Mouse (Mus musculus): ENCODE data around the gene Ints6.

Ints6 gene

GRCm38 (mm10) chr14:62761036-62761881 lies at the start of gene Ints6:
Gene Ints6 (minus strand): TSS chr14:62761169.
- in situ Hi-C loops (cut with MboI; ENCODE audit: unreplicated experiment in 2 of 2): loop anchor here in 1 of 2 experiments (5.0 kb wide), 2 partner anchors 76 to 1079 kb away; partner anchors contain the start of gene Wdfy2

- in situ Hi-C loops (cut with MboI; ENCODE audit: unreplicated experiment in 2 of 2): loop anchor here in 1 of 2 experiments (25.0 kb wide), 1 partner anchor 297 kb away; no protein-coding TSS in a partner anchor
Observed at GRCm38 (mm10) chr14:62808661-62809523, 47.9 kb upstream of the Ints6 start.

DNA sequence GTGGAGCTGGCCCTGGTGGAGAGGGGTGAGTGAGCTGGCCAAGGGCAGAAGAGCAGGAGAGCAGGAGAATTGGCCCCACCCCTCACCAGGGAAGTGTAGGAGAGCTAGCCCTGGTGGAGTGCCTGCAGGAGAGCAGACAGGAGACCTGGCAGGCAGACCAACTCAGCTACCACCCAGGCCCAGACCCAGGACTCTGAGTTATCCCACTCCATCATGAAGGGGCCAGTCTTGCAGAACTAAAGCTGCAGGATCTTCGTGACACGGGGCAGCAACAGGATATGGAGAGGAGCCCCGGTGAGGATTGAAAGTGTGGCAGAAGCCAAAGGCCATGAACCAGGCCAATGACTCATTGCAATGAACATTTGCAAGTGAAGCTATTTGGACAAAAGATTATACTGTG lies 46.0 kb upstream of the Ints6 start:
- in situ Hi-C loops (cut with MboI; ENCODE audit: unreplicated experiment in 2 of 2): loop anchor here in 1 of 2 experiments (25.0 kb wide), 1 partner anchor 295 kb away; no protein-coding TSS in a partner anchor

GRCm38 (mm10) chr14:62803204-62803603 lies 42.2 kb upstream of the Ints6 start:
- in situ Hi-C loops (cut with MboI; ENCODE audit: unreplicated experiment in 2 of 2): loop anchor here in 1 of 2 experiments (25.0 kb wide), 1 partner anchor 291 kb away; no protein-coding TSS in a partner anchor

DNA sequence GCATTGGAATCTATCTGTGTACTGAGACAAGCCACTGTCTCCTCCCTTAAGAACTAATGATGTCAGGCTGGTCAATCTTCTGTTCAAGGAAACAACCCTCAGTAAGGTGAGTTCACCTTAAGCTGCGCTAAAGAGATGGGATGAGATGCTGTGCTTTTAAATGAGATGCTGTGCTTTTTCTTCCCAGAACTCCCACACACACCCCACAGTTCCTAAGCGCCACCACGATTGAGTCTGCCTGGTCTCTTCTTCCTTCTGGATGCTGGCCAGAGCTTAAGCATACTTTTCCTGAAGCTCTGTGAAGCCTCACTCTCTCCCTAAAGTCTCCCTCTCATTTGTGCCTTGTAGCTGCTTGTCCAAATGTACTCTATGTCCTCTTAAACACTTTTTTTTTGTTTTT lies 39.8 kb upstream of the Ints6 start:
- in situ Hi-C loops (cut with MboI; ENCODE audit: unreplicated experiment in 2 of 2): loop anchor here in 1 of 2 experiments (25.0 kb wide), 1 partner anchor 288 kb away; no protein-coding TSS in a partner anchor

GRCm38 (mm10) chr14:62798608-62799101 lies 37.7 kb upstream of the Ints6 start:
- in situ Hi-C loops (cut with MboI; ENCODE audit: unreplicated experiment in 2 of 2): loop anchor here in 1 of 2 experiments (25.0 kb wide), 1 partner anchor 286 kb away; no protein-coding TSS in a partner anchor

DNA sequence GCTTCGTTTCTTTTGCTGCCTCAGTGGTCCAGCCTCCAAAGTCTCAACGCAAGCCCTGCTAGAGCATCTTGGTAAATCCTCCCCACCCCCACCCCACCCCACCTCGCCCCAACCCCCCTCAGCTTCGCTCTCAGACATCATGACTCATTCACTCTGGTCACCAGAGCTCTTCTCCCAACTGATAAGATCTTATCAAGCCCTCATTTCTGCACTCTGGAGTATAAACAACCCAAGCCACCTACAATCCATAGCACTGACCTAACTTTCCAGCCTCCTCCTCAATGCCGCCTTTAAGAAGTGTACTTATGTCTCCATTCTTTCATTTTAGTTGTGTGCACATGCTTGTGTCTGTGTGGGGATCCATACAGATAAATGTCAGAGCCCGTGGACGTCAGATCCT lies 34.8 kb upstream of the Ints6 start:
- in situ Hi-C loops (cut with MboI; ENCODE audit: unreplicated experiment in 2 of 2): loop anchor here in 1 of 2 experiments (25.0 kb wide), 1 partner anchor 283 kb away; no protein-coding TSS in a partner anchor

DNA sequence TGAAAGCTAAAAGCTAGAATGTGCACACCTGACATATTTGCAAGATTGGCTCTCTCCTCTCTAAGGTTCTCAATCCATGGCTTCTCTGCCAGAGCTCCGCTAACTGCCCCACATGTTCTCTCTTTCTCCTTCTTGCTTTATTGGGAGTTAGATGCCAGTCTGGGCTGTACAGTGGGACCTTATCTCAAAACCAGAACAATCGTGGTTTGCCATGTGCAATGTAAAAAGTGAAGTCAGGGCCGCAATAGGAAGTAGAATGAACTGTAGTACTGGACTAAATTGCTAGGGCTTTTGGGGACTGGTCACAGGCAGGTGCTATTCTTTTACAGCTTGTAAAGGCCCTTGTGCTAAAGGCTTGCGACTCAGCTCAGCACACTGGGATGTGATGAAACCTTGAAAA lies 28.3 kb upstream of the Ints6 start:
- in situ Hi-C loops (cut with MboI; ENCODE audit: unreplicated experiment in 2 of 2): loop anchor here in 1 of 2 experiments (25.0 kb wide), 1 partner anchor 277 kb away; no protein-coding TSS in a partner anchor

GRCm38 (mm10) chr14:62782981-62783380 lies 22.0 kb upstream of the Ints6 start:
- in situ Hi-C loops (cut with MboI; ENCODE audit: unreplicated experiment in 2 of 2): loop anchor here in 1 of 2 experiments (25.0 kb wide), 1 partner anchor 271 kb away; no protein-coding TSS in a partner anchor

DNA sequence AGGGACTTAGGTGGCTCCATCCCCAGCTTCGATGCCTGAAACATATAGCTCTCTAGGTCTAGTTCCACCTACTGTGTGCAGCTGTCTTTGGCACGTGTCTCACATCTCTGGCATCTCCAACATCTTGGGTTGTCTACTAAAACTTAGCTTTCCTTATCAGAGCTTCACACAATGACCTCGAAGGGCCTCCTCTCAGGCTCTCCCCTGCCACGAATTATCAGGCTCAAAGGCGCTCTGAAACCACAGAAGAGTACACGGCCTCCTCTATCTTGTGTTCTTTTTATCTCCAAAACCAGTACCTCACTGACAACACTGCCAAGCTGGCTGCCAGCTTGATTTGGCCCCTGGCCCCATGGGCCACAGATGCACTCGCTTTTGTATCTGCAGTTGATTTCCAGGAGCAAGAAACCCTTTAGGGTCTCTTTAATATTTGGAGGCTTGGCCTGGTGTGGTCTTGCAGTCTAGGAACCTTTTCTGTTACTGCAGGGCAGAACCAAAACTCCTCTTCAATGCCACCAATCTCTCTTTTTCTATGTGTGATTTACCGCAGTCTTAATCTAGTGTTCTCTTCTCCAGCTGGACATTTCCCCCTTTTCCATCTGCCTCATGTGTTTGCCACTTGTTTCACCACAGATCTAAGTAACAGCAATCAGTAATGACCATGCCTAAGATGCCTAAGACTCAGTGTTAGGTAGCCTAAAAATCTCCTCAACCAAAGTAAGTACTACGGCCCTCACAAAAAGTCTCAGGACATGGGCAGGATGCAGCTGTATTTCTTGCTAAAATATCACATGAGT lies 19.7 kb upstream of the Ints6 start:
- in situ Hi-C loops (cut with MboI; ENCODE audit: unreplicated experiment in 2 of 2): loop anchor here in 1 of 2 experiments (25.0 kb wide), 1 partner anchor 268 kb away; no protein-coding TSS in a partner anchor

- in situ Hi-C loops (cut with MboI; ENCODE audit: unreplicated experiment in 2 of 2): loop anchor here in 1 of 2 experiments (25.0 kb wide), 1 partner anchor 266 kb away; no protein-coding TSS in a partner anchor
Observed at GRCm38 (mm10) chr14:62778095-62778494, 17.1 kb upstream of the Ints6 start.

GRCm38 (mm10) chr14:62775034-62775433 lies 14.1 kb upstream of the Ints6 start:
- in situ Hi-C loops (cut with MboI; ENCODE audit: unreplicated experiment in 2 of 2): loop anchor here in 1 of 2 experiments (25.0 kb wide), 1 partner anchor 263 kb away; no protein-coding TSS in a partner anchor

DNA sequence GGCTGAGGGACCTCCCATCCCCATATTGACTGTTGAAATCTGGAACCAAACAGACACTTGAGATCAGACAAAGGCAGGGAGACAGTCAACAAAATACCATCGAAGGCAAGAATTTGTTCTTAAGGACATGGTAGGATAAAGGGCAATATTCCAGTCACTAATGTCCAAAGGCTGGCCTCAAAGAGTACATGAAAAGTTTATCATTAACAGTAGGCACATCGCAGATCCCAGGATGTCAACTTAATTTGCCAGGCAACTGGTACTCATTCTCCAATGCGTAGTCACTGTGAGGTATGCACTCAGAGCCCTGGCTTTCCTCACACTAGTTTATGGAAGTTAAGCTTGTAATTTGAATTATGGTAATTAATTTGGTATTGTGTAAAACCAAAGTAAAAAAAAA lies 13.3 kb upstream of the Ints6 start:
- in situ Hi-C loops (cut with MboI; ENCODE audit: unreplicated experiment in 2 of 2): loop anchor here in 1 of 2 experiments (5.0 kb wide), 1 partner anchor 53 kb away; no protein-coding TSS in a partner anchor

DNA sequence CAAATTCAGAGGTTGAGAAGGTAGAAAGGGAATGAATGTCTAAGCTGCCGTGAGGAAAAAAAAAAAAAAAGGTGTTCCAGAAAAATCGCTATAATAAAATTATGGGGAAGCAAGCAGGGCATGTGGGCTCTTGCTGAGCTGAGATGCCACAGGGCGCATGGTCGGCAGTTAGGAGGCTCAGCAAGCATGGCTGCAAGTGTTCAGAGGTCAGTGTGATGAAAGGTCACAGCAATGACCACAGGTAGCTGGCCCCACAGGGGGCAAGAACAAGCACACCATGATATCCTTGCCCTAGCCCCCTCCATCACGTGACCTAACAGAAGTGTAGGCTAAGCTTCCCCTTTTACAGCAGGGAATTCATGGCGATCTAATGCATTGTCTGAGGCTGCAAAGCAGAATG lies 12.8 kb upstream of the Ints6 start:
- in situ Hi-C loops (cut with MboI; ENCODE audit: unreplicated experiment in 2 of 2): loop anchor here in 1 of 2 experiments (5.0 kb wide), 1 partner anchor 54 kb away; no protein-coding TSS in a partner anchor

GRCm38 (mm10) chr14:62765398-62765797 lies 4.4 kb upstream of the Ints6 start:
- in situ Hi-C loops (cut with MboI; ENCODE audit: unreplicated experiment in 2 of 2): no loop called here

DNA sequence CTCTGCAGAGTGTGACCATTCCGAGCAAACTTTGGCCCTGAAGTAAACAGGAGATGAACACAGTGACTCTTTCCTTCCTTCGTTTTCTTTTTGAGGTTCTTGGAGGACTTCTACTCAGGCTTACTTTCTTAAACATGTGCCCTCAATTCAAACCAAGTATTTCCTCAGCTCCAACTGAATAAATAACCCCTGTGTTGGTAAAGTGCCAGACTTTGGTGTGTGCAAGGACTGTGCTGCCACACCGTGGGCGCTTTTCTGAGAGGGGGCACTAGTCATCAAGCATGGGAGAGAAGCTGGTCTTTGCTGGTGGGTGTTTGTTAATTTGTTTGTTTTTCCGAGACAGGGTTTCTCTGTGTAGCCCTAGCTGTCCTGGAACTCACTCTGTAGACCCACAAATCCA lies 3.4 kb upstream of the Ints6 start:
- in situ Hi-C loops (cut with MboI; ENCODE audit: unreplicated experiment in 2 of 2): loop anchor here in 1 of 2 experiments (5.0 kb wide), 2 partner anchors 73 to 1082 kb away; partner anchors contain the start of gene Wdfy2

- in situ Hi-C loops (cut with MboI; ENCODE audit: unreplicated experiment in 2 of 2): loop anchor here in 1 of 2 experiments (5.0 kb wide), 2 partner anchors 75 to 1080 kb away; partner anchors contain the start of gene Wdfy2
Observed at GRCm38 (mm10) chr14:62761943-62762342, 974 bp upstream of the Ints6 start.

- in situ Hi-C loops (cut with MboI; ENCODE audit: unreplicated experiment in 2 of 2): loop anchor here in 1 of 2 experiments (5.0 kb wide), 2 partner anchors 77 to 1078 kb away; partner anchors contain the start of gene Wdfy2
Observed at GRCm38 (mm10) chr14:62760321-62761035, 491 bp downstream of the Ints6 start.
